Mouse (Mus musculus): ENCODE measurements around the gene Hjurp.
"Not testable (repeated sequence)": the region's sequence is repeated elsewhere in the genome, so short reads cannot be mapped to it uniquely, and the experiment has no call there.

Hjurp gene

DNA sequence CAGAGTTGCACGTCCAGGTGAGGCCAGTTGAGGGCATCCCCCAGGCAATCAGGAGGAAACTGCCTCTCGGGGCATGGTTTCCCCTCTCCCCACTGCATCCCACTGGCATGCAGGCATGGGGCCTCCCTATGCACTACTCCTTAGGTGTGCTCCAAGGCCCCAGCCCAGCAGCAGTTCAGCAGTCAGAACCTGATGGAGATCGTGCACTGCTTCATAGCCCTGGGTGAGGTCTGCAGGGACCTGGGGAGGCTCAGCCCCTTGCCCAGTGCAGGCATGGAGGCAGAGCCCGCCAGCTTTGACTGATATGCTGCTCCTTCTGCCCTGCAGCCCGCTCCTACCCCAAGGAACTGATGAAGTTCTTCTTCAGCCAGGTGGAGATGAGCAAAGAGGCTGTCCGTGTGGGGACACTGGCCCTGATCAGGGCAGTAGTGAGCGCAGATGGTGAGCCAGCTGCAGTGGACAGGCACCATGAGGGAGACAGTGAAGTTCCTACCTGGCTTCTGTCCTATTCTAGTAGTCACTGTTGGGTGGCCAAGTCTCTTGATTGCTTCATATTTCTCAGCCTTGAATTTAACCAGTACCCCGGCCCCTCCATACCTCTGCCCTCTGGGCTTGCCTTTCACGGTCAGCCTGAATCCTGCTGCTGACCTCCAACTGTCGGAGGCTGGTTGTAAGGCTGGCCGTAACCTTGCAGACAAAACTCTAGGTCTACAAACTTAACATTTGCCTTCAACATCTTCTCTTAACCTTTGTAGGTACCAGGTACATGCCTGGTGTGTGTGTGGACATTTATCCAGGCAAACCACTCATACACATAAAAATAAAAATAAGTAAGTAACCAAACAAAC, 42.2 kb downstream of the Hjurp start:
- no peak for DNase-seq

DNA sequence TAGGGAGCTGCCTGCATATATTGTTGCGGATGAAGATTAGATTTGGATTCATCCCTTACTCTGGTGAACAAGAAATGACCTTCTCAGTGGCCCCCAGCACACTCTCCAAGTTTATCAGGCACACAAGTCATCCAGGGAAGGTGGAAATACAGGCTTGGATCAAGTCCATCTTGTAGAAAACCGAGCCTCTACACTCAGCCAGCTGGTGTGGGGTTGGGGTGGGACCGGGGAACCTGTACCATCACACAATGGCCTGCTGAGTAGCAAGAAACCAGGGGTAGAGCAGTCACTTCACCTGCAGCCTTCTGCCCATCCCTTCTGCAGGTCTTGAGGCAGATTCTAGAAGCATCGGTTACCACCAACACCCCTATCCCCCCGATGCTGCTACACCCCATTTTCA, 42.8 kb downstream of the Hjurp start:
- DNase-seq, result no peak

DNA sequence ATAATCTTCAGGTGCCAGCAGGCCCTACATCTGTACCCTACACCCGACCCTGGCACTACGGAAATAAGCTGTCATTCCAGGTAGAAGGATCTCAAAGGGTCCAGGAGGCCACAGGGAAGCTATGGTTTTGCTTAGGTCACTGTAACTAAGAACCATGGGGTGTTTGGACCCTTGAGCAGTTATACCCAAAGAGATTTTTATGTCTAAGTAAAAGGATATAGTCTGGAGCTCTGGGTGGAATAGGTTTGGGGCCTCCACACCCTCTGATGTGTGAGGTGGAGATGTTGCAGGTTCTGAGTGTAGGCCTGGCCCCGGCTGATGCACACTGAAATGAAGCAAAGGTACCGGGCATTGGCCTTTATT, 43.2 kb downstream of the Hjurp start:
- no peak for DNase-seq

DNA sequence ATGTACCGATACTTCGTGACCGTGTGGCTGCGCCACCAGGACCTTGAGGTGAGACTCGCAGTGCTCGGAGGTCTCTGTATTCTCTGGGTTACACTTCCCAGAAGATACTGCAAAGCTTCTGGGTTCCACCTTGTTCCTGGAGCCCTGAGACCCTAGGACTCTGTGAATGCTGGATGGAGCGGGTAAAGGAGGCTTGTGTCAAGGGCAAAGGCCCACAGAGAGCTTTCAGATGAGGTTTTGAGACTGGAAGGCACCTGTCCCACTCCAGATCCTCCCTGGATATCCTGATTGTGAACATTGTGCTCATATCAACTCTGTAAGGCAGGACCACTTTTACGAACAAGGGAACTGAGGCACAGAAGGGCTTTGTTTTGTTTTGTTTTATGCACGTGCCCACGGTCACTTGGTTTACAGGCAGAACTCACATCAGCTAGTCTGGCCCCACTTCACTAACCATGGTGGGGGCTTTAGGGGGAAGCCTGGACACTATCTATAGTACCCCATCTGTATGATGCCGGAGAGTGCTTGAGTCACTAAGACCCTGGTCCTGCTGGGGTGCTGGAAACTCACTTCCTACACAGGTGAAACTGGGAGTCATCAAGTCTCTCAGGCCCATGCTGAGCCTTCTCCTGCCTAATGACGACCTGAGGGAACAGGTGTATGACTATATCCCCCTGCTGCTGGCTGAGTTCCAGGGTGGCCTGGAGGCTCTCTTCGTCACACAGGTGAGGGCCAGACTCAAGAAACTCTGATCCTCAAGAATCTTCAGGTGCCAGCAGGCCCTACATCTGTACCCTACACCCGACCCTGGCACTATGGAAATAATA, 43.8 kb downstream of the Hjurp start:
- no peak for DNase-seq

DNA sequence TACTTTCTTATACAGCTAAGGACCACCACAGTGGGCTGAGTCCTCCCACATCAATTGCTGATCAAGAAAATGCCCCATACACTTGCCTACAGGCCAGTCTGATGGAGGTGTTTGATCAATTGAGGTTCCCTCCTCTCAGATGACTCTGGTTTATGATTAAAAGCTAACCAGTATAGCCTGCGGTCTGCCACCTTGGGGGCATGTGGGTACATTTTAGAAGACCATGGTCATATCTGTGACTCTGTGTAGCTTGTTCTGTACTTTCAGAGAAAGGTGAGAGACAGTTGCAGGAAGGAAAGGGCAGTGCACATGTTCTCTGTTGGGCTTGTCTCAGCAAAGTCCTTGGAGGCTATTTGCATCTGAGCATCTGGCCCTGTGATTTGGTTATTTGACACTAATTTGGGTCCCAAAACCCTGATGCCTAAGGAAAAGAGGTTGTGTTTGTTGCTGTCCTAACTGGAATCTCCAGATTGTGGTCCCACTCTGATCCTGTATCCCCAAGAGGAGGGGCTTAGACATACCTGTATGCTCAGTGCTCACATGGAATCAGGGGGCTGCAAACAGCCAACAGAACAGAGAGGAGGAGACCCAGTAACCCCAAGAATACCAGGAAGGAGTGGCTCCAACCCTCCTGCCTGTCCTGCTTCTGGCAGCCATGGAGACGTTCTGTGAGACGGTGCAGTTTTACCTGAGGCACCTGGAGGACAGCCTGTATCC, 44.6 kb downstream of the Hjurp start:
- DNase-seq, result no peak

DNA sequence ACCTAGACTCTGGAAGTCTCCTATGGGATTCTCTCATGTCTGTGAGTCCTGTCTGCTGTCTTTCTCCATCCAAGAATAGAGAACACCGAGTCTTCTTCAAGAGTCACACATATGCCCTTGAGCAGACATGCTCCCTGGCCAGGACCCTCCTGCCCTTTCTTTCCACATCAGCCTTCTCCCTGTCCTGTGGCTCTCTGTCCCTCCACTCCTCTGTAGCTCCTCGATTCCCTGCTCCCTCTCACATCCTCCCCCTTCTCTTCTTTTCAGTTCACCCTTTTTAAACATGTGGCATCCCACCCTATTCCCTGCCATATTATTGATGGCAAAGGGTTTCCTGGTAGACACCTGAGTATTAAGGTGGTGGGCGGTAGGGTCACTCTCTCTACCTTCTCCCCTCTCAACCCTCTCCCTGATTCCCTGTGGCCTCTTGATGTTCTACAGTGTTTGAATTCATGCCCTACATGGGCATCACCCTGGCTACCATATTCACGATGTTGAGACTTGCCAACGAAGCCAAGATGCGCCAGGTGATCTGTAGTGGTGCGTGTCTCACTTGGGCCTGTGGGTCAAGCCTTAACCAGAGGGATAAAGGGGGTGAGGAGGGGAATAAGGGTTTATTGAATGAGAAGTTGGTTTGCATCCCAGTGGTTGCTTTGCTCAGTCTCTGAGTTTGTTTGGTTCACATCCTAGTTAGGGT, 45.5 kb downstream of the Hjurp start:
- DNase-seq, result no peak

DNA sequence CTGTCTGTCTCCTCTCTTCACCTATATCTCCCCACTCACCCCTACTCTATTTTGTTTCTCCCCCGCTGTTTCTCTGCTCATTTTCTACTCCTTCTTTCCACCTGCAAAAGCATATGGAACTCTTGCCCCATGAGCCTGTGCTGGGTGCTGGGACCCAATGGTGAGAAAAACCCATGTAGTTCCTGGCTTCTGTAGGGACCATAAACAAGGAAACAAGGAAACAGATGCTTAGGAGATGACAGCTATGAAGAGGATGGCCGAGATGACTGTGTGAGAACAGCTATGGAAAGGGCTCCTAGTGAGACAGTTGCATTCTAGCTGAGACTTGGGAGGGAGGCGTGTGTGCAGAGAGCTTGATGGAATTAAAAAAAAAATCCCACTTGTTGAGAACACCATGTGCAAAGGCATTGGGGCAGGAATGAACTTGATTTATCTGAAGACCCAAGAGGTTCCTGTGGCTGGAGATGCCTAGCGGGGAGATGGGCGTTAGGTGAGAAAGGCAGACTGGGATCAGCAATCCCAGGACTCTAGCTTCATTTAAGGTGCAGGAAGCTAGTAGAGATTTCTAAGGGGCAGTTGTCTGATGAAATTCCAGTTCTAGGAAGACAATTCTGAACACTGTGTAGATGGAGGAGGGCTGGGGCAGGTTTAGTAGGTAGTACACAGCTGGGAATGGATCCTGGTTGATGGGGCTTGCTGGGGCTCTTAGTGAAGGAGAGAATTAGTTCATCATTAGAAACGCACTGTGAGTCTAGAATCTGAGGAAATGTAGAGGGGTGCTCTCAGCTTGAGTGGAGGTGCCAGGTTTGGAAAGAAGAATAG, 46.2 kb downstream of the Hjurp start:
- DNase-seq, result no peak

DNA sequence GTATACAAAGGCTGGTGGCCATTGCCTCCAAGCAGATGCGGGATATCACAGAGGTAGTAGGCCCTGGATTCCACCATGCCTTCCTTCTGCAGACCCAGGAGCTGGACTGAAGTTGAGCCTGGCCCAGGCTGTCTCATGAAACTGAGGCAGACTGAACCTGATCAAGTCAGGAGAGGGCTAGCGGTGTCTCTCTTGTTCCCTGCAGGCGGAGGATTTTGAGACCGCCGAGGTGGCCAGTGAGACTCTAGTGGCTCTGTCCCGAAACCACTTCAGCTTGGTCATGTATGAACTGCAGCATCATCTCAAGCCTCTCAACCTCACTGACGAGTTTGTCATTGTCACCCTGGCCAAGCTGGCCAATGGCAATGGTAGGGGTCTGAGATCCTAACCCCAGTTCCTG, 47.0 kb downstream of the Hjurp start:
- DNase-seq, result no peak

DNA sequence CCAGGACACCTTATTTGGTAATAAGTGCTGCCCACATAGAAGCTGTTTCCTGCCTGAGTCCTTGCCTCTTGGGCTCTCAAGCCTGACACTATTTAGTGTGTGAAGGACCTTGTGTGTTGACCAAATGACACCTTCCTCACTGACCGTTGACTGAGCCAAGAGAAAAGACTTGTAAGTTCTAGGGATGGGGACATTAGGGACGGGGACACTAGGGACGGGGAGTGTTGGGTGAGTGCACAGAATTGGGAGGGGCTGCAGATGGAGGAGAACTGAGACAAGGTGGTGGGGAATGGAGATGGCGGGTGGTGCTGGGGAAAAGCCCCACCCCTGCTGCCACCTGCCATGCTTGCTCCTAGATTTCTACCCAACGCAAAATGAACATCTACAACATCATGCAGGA, 47.4 kb downstream of the Hjurp start:
- no peak for DNase-seq

DNA sequence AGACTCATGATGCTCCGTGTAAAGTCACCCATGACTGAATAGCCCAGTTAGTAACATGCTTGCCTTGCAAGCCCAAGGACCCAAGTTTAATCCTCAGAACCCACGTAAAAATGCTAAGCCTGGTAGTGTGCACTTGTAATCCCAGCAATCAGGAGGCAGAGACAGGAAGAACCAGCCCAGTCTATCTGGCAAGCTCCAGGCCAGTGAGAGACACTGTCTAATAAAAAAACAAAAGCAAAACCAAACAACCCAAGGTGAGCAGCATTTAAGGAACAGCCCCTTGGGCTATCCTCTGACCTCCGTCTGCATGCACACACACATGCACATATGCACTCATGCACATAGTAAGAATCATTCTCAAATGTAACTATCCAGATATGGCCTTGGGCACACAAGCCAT, 47.9 kb downstream of the Hjurp start:
- no peak for DNase-seq

DNA sequence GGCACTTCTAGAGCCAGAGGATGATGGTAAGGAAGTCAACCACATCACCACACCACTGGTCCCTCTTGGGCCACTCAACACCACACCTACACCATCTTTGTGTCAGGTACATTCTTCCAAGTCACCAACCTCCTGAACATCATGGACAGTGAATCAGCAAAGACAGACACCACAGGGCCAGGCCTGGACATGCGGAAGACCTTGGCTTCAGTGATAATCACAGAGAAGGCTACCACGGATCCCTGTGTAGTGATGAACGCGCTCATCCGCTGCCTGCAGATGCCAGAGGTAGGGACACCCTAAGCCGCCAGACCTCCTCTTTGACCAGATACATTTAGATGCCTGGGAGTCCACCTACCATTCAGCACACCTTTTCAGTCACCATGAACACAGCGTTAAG, 49.3 kb downstream of the Hjurp start:
- no peak for DNase-seq

DNA sequence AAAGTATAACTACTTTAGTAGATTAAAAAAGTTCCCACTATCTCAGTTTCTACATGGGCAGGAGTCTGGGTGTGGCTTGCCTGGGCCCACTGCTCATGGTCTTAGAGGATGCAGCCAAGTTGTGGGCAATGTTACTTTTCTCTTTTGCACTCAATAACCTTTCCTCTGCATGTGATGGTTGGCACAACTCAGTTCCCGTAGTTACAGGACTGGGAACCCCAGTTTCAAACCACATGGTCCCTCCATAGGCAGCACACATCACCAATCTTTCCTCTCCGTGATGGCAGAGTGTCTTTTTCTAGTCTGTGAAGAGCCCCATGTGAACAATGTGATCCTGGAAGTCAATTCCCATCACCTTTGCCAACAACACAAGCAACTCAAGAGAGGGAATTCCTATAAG, 50.0 kb downstream of the Hjurp start:
- DNase-seq, result no peak

DNA sequence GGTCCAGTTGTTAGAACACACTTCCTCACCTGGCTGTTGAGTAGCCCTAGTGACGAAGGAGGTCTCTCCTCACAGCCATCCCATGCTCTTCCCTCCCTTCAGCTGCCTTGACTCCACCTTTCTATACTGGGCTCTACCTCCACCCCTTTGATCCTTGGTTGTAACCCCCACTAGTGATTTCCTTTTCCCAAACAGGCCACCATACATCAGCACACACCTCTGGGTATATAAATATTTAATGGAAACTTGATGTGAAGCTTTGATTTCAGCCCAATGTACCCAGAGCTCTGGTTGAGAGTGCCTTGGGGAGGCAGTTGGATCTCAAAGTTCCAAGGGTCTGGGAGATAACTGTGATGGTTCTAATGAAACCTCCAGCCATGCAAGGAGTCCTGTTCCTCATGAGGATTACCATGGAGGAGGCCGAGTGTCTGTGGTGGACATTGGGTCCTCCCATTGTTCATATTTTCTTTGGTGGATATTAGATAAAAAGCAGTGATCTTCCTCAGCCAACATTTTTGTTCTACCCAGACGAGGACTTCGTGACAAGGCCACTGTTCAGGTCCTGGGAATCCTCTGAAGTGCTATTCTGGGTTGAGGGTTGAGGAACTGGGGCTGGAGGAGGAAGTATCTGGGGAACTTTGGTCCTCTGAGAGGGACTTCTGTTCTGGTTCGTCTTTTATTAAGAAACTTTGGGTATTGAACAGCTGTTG, 50.6 kb downstream of the Hjurp start, which contains the start of gene Mroh2a:
TSS of gene Mroh2a (plus strand) at position 317 of the 710 bp plus-strand sequence.
- no peak for DNase-seq

DNA sequence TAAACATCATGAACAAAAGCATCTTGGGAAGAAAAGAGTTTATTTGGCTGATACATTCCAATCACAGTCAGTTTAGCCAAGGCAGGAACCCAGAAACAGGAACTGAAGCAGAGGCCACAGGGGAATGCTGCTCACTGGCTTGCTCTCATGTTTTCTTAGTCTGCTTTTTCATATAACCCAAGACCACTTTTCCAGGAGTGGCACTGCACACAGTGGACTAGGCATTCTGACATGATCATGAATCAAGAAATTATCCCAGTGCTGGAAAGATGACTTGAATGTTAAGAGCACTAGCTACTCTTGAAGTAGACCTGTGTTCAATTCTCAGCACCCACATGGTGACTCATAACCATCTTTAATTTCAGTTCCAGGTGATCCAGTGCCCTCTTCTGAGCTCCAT, 51.7 kb downstream of the Hjurp start:
- no peak for DNase-seq

DNA sequence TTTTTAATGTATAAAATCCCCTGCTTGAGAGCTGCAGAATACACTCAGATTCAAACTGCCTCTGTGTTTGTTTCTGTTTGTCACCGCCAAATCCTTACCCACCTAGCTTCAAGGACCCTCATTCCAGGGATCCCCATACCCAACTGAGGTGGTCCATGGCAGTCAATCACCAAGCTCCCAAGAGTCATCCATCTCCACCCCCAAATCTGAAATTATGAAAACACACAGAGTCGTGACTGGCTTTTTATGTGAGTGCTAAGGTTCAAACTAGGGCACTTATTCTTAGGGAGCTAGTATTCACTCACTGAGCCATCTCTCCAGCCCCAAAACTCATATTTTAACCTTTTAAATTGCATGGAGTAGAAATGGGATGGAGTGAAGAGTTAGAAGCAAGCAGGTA, 52.1 kb downstream of the Hjurp start:
- DNase-seq, result not testable (repeated sequence)

DNA sequence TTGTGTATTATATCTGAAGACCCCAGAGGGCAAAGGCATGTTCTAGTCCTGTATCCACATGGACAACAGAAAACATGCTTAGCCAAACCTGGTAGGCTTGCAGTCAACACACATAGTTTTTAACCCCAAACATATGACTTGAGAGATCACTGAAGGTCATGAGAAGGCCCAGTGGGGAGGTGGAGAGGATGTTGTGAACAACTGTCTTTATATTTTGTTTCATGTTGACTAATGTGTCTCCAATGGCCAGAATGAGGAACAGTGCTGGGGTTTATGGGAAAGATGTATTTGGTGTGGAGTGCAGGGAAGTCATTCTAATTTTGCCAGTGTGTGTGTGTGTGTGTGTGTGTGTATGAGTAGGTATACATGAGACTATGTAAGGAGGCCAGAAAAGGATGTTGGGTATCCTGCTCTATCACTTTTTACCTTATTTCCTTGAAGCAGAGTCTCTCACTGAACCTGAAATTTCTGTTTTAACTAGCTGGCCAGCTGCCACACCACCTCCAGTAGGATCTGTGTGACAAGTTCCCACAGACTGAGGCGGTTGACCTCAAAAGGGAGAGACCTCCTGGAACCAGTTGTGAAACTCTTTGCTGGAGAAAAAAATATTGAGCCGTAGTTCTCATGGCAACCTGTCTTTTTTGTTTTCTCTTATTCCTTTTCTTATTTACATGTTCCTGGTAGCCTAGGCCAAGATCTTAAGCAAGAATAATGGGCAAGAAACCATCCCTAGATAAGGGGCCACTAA, 53.2 kb downstream of the Hjurp start:
- DNase-seq, result no peak

DNA sequence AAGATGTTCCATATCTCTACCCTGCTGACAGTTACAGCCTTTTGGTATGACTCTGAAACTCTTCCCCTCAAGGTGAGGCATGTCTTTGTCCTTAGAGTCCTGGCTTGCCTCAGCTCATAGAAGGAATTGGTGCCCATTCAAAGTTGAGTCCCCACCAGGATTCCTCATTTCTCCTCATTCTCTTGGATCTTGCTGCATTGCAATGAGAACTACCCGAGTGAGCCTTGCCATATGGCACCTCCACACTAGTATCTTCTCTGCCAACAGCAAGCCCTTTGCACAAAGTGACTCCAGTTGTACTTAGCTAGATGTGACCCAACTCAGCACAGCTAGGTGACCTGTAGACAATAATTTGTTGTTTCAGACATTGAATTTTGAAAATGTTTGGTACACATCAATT, 53.8 kb downstream of the Hjurp start:
- DNase-seq, result no peak

DNA sequence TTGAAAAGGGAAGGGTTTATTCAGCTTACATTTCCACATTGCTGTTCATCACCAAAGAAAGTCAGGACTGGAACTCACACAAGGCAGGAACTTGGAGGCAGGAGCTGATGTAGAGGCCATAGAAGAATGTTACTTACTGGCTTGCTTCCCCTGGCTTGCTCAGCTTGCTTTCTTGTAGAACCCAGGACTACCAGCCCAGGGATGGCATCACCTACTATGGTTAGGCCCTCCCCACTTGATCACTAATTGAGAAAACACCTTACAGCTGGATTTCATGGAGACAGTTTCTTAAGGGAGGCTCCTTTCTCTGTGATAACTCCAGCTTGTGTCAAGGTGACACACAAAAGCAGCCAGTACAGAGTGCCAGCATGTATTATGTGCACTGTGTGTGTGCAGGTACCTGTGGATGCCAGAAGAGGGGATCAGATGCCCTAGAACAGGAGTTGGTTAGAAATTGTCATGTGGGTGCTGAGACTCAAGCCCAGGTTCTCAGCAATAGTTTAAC, 54.4 kb downstream of the Hjurp start:
- DNase-seq, result not testable (repeated sequence)

DNA sequence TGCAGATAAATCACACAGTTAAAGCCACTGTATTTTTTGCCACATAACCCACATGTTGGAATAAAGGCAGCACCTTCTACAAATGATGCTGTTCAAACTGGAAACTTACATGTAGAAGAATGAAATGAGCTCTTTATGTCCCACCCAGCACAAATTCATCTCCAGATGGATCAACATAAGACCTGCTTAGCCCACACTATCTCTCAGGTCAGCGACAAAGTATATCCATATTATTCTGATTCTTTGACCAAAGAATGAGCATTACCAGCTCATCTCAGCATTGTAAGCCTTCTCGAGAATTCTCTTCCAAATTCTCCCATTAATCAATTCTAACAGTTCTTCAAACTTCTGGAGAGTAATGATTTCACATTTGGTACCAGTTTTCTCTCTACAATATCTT, 55.2 kb downstream of the Hjurp start:
- no peak for DNase-seq

DNA sequence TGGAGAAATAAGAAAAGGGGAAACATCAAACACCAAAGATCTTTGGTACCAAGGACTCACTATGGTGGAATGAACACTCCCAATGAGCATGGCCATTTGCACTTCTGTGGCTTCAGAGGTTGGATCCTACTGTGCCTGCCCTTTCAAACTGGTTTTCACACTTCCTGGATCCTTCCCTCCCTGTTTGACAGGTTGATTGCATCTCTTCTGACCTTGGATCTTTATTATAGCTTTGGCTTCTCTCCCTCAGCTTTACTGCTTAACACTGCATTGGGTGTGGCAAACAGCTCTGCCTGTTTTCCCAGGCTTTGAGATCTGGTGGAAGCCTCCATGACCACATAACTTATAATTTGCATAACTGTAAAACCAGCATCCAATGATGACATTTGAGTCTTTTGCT, 57.1 kb downstream of the Hjurp start:
- DNase-seq, result no peak
